Mouse (Mus musculus) cerebellum, adult 2 months (tissue): ENCODE measurements around the gene Adamts6.

Source experiments
- CTCF ChIP-seq: fragments of 200-500 bp; IDR thresholded peaks from 2 replicates; pipeline ENCODE4 v1.5.1; 2011; ENCODE audit warnings: low read depth, mild to moderate bottlenecking, control low read depth, low read length, moderate library complexity, borderline replicate concordance; ENCODE audit not compliant: insufficient read depth
- POLR2A ChIP-seq: fragments of 200-500 bp; IDR thresholded peaks from 2 replicates; pipeline ENCODE4 v1.6.1; 2011; ENCODE audit warnings: low read length, control low read depth, borderline replicate concordance; ENCODE audit not compliant: insufficient read depth

DNA sequence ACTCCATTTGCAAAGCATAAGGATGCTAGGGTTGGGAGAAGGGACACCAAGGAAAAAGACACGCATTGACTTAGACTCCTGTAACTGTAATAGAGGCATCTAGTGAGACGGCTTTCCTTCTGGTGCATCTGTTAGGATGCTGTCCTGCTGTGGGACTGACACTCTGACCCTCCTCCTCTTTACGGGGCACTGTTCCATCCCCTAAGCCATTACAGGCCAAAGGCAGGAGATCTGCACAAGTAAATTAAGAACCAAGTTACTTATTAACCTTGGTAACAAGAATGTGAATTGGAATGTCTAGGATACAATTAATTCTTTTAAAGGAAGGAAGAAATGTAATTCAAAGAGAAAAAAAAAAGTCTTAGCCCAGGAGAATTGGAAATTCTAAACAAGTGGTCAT, 210.0 kb downstream of the Adamts6 start:
- no peak for TF ChIP-seq CTCF
- no peak for TF ChIP-seq POLR2A
